Mouse (Mus musculus) liver, embryonic 11.5 days (tissue): ENCODE data around the gene Slc24a1. TPM values are rescaled to one million over a fixed set of nuclear protein-coding genes. Genes with fewer than 3 reads are reported as not detected.

Experiments
- ATAC-seq: fragments of 200-750 bp; cut with Nextera tagmentation; replicated peaks from 2 replicates; pipeline ENCODE4 v1.8.0; 2017; ENCODE audit warnings: moderate number of reproducible peaks, mild to moderate bottlenecking, moderate TSS enrichment, moderate library complexity; ENCODE audit not compliant: low FRiP score
- DNase-seq: peaks from one replicate; pipeline ENCODE4 v3.0.0-alpha.2; 2017; ENCODE audit warnings: low spot score
- H3K27ac ChIP-seq: fragments of 300-500 bp; sonication (generic); 2 replicates; pipeline ENCODE4 v1.5.1; 2014; ENCODE audit warnings: mild to moderate bottlenecking, low read depth, low read length, control low read depth
- H3K27me3 ChIP-seq: fragments of 300-500 bp; sonication (generic); replicated peaks from 2 replicates; pipeline ENCODE4 v1.6.1; 2014; ENCODE audit warnings: low read length, mixed read lengths; ENCODE audit not compliant: control insufficient read depth, insufficient read depth
- H3K36me3 ChIP-seq: fragments of 300-500 bp; sonication (generic); 2 replicates; pipeline ENCODE4 v1.6.1; 2014; ENCODE audit warnings: mild to moderate bottlenecking, low read length, moderate library complexity, mixed read lengths; ENCODE audit not compliant: control insufficient read depth, insufficient read depth
- H3K4me1 ChIP-seq: fragments of 300-500 bp; sonication (generic); replicated peaks from 2 replicates; pipeline ENCODE4 v1.6.1; 2014; ENCODE audit warnings: low read length, mixed read lengths; ENCODE audit not compliant: control insufficient read depth, insufficient read depth
- H3K4me2 ChIP-seq: fragments of 300-500 bp; sonication (generic); 2 replicates; pipeline ENCODE4 v1.6.1; 2014; ENCODE audit warnings: mild to moderate bottlenecking, control low read depth, moderate library complexity
- H3K4me3 ChIP-seq: fragments of 300-500 bp; sonication (generic); 2 replicates; pipeline ENCODE4 v1.5.1; 2014; ENCODE audit warnings: low read depth, low read length, control low read depth
- H3K9ac ChIP-seq: fragments of 300-500 bp; sonication (generic); 2 replicates; pipeline ENCODE4 v1.6.1; 2014; ENCODE audit warnings: low read depth, low read length, control low read depth
- H3K9me3 ChIP-seq: fragments of 300-500 bp; sonication (generic); 2 replicates; pipeline ENCODE4 v1.6.1; 2016; ENCODE audit warnings: low read length, inconsistent platforms, mixed read lengths; ENCODE audit not compliant: control insufficient read depth
- WGBS: fragments of 180-500 bp; shearing (Covaris S2); extraction: QIAGEN DNeasy Blood & Tissue Kit; methylation state at CpG from one replicate; pipeline ENCODE4 v1.1.7; 2014; 5-methylcytosine and 5-hydroxymethylcytosine counted together
- polyA plus RNA-seq: library from polyadenylated mRNA; unstranded; fragments of >200 nt; fragmentation: Nextera tagmentation; extraction: Ambion mirVana; gene quantifications from 2 replicates; pipeline ENCODE4 v1.2.1, GENCODE M21; 2014

The Slc24a1 gene
- polyA plus RNA-seq, 1 experiment from 2014 or later = 0.04 TPM

DNA sequence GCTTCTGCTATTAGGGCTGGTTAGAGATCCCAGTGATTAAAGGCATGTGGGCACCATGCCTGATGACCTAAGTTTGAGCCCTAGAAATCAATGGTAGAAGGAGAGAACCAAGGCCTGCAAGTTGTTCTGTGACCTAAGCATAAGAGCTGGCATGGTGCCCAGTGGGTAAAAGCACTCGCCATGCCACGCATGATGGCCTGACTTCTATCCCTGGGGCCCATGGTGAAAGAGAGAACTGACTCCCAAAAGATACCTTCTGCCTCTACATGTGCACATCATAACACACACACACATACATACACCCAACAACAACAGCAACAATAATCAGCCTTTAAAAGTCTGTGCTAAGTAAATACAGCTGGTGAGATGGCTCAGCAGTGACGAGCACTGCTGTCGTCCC lies 38.0 kb downstream of the Slc24a1 start:
- Histone ChIP-seq H3K9ac (no peak overlapping the region), H3K27me3 (no peaks in the 10 kb centered on the region), H3K36me3 (peaks cover 18% of the 10 kb centered on the region), H3K27ac (no peak overlapping the region; the same call in 1 of the 2 replicates), H3K4me2 (no peak overlapping the region), H3K4me1 (no peaks in the 10 kb centered on the region), H3K9me3 (no peaks in the 10 kb centered on the region), H3K4me3 (no peak overlapping the region)
- DNase-seq (no peak), ATAC-seq (no peak)
- 97% methylated on average over 4 of the region's 4 CpGs for WGBS

GRCm38 (mm10) chr9:64907441-64907840 lies 44.0 kb downstream of the Slc24a1 start:
- 88% methylated on average over 3 of the region's 3 CpGs for WGBS
- ATAC-seq = no peak
- H3K36me3 ChIP-seq = peaks cover 16% of the 10 kb centered on the region; the same call in 1 of the 2 replicates

GRCm38 (mm10) chr9:64904917-64905640 lies 46.3 kb downstream of the Slc24a1 start:
- H3K4me3 ChIP-seq = no peak overlapping the region
- ATAC-seq (no peak), DNase-seq (no peak)
- H3K27me3 ChIP-seq = no peaks in the 10 kb centered on the region
- H3K4me2 ChIP-seq = no peak overlapping the region
- H3K9me3 ChIP-seq = no peaks in the 10 kb centered on the region
- H3K27ac ChIP-seq = no peak overlapping the region
- no peaks in the 10 kb centered on the region for H3K4me1 ChIP-seq
- peaks cover 14% of the 10 kb centered on the region; the same call in 1 of the 2 replicates for H3K36me3 ChIP-seq
- H3K9ac ChIP-seq = no peak overlapping the region
- WGBS = 79% methylated on average over 14 of the region's 14 CpGs

More at GRCm38 (mm10) chr9:64907441-64907840, 44.0 kb downstream of the Slc24a1 start:
- H3K27ac ChIP-seq = no peak overlapping the region
- DNase-seq = no peak
- H3K4me1 ChIP-seq = no peaks in the 10 kb centered on the region
- no peak overlapping the region for H3K4me2 ChIP-seq
- H3K4me3 ChIP-seq = no peak overlapping the region
- H3K27me3 ChIP-seq = no peaks in the 10 kb centered on the region
- no peaks in the 10 kb centered on the region for H3K9me3 ChIP-seq
- no peak overlapping the region for H3K9ac ChIP-seq

GRCm38 (mm10) chr9:64903386-64903785 lies 48.0 kb downstream of the Slc24a1 start:
- Histone ChIP-seq H3K4me1 (no peaks in the 10 kb centered on the region), H3K27ac (no peak overlapping the region), H3K9ac (no peak overlapping the region), H3K27me3 (no peaks in the 10 kb centered on the region), H3K36me3 (peaks cover 9% of the 10 kb centered on the region; the same call in 1 of the 2 replicates), H3K4me2 (no peak overlapping the region), H3K4me3 (no peak overlapping the region), H3K9me3 (no peaks in the 10 kb centered on the region)
- DNase-seq = no peak
- WGBS = 71% methylated on average over 3 of the region's 3 CpGs
- no peak for ATAC-seq

DNA sequence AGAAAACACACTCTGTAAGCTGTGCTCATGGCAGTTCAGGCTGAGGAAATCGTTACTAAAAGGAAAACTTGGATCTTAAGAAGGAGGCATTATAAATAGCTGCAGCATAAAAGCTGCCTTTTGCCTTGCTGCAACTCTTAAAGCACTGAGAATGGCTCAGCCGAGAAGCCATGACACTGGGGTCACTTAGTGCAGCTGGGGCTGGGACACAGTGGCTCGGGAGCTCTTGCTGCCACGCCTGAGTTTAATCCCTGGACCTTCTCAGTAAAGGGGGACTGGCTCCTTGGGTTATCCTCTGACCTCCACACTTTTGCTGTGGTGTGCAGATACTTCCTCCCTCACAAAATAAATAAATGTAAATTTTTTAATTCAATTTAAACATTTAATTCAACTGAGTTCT lies 48.5 kb downstream of the Slc24a1 start:
- Histone ChIP-seq H3K9ac (no peak overlapping the region), H3K4me3 (no peak overlapping the region), H3K4me2 (no peak overlapping the region), H3K4me1 (no peaks in the 10 kb centered on the region), H3K9me3 (no peaks in the 10 kb centered on the region), H3K27ac (no peak overlapping the region), H3K36me3 (peaks cover 9% of the 10 kb centered on the region; the same call in 1 of the 2 replicates), H3K27me3 (no peaks in the 10 kb centered on the region)
- WGBS = 53% methylated on average over 4 of the region's 4 CpGs
- no peak for DNase-seq
- ATAC-seq = no peak

GRCm38 (mm10) chr9:64896605-64897004 lies 54.8 kb downstream of the Slc24a1 start:
- Histone ChIP-seq H3K27me3 (no peaks in the 10 kb centered on the region), H3K4me1 (no peaks in the 10 kb centered on the region), H3K9ac (no peak overlapping the region), H3K36me3 (peaks cover 6% of the 10 kb centered on the region), H3K9me3 (no peaks in the 10 kb centered on the region), H3K4me2 (no peak overlapping the region), H3K4me3 (no peak overlapping the region), H3K27ac (no peak overlapping the region)
- WGBS = 83% methylated on average over 10 of the region's 10 CpGs
- ATAC-seq = no peak
- no peak for DNase-seq

DNA sequence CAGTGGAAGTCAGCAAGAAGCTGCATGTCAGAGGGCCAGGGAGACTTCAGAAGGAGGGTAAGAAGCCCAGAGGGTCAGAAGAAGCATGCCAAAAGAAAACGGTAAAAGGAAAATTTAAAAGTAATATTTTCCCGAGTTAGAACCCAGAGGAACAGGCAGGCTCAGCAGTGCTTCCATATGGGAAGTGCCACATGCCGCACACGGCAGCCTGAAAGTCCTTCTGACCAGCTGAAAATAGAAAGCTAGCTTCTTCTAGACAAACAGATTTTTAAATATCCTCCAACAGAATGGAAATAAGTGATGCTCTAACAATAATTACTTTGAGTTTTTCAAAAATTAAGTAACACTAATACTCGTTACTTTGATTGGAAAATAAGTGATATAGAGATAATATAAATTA lies 65.4 kb downstream of the Slc24a1 start:
- no peak for DNase-seq
- Histone ChIP-seq H3K27me3 (no peaks in the 10 kb centered on the region), H3K4me2 (no peak overlapping the region), H3K27ac (no peak overlapping the region), H3K36me3 (no peaks in the 10 kb centered on the region), H3K4me1 (no peaks in the 10 kb centered on the region), H3K4me3 (no peak overlapping the region), H3K9me3 (no peaks in the 10 kb centered on the region), H3K9ac (no peak overlapping the region)
- WGBS = 90% methylated on average over 5 of the region's 5 CpGs
- ATAC-seq = no peak
